Mouse (Mus musculus) embryonic facial prominence, embryonic 13.5 days (tissue): ENCODE measurements around the gene Ifitm10. TPM values are rescaled to one million over a fixed set of nuclear protein-coding genes. Genes with fewer than 3 reads are reported as not detected.
"Not testable (repeated sequence)": the region's sequence is repeated elsewhere in the genome, so short reads cannot be mapped to it uniquely, and the experiment has no call there.

Source experiments
- ATAC-seq: fragments of 200-750 bp; cut with Nextera tagmentation; 2 replicates; pipeline ENCODE4 v1.8.0; 2017; ENCODE audit warnings: low read depth; ENCODE audit not compliant: insufficient number of reproducible peaks, insufficient read depth, low FRiP score, low TSS enrichment
- H3K27ac ChIP-seq: fragments of 300-500 bp; sonication (generic); 2 replicates; pipeline ENCODE4 v1.5.1; 2015; ENCODE audit warnings: moderate library complexity, mild to moderate bottlenecking, inconsistent platforms
- H3K27me3 ChIP-seq: fragments of 300-500 bp; sonication (generic); 2 replicates; pipeline ENCODE4 v1.6.1; 2015; ENCODE audit warnings: mild to moderate bottlenecking, inconsistent platforms
- H3K36me3 ChIP-seq: fragments of 300-500 bp; sonication (generic); 2 replicates; pipeline ENCODE4 v1.6.1; 2015; ENCODE audit warnings: mild to moderate bottlenecking, inconsistent platforms
- H3K4me1 ChIP-seq: fragments of 300-500 bp; sonication (generic); 2 replicates; pipeline ENCODE4 v1.6.1; 2015; ENCODE audit warnings: inconsistent platforms
- H3K4me2 ChIP-seq: fragments of 300-500 bp; sonication (generic); 2 replicates; pipeline ENCODE4 v1.6.1; 2015; ENCODE audit warnings: moderate library complexity, mild to moderate bottlenecking, inconsistent platforms
- H3K4me3 ChIP-seq: fragments of 300-500 bp; sonication (generic); 2 replicates; pipeline ENCODE4 v1.5.1; 2015; ENCODE audit warnings: mild to moderate bottlenecking, inconsistent platforms
- H3K9ac ChIP-seq: fragments of 300-500 bp; sonication (generic); 2 replicates; pipeline ENCODE4 v1.6.1; 2015; ENCODE audit warnings: mild to moderate bottlenecking, inconsistent platforms
- H3K9me3 ChIP-seq: fragments of 300-500 bp; sonication (generic); 2 replicates; pipeline ENCODE4 v1.6.1; 2016; ENCODE audit warnings: inconsistent platforms
- WGBS: fragments of 180-500 bp; shearing (Covaris S2); methylation state at CpG from one replicate; pipeline ENCODE4 v1.1.7; 2015; ENCODE audit warnings: mixed read lengths; 5-methylcytosine and 5-hydroxymethylcytosine counted together
- polyA plus RNA-seq: library from polyadenylated mRNA; unstranded; fragments of >200 nt; fragmentation: Nextera tagmentation; extraction: Ambion mirVana; gene quantifications from 2 replicates; pipeline ENCODE4 v1.2.1, GENCODE M21; 2015

The Ifitm10 gene
- polyA plus RNA-seq = 2.5 and 3.3 TPM in 2 replicates

DNA sequence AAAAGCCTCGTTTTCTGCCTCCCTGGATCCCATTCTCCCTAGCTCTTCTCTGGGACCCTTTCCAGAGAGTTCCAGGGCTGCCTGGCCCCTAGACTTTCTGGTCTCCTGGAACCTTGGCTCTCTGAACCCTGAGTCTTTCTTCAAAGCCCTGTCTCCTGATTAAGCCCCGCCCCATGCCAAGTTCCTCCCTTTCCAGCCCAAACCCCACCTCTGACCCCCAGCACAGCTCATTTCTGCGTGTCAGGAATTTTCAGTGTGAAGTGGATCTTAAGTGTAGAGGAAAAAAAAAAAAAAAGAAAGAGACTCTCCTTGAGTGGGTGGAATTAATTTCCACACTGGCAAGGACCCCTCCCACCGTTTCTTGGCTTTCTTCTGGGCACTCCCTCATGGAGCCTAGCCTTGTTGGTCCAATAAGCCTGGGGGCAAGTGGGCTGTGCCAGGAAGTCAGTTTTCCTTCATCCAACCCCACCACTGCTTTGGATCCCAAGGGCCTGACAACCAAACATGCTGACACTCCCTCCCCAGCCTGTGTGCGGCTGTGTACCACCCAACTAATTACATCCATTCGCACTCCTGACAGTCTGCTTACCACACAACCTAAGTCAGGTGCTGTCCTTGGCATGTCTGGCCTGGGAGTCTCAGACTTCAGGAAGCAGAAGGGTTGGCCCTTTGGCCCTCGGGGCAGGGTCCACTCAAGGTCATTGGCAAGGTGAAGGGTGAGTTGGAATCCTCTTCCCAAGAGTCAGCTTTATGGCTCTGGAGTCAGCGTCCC is at the start of gene Ifitm10:
TSS of gene Ifitm10 (minus strand) at position 113 of the 772 bp plus-strand sequence.
- H3K9ac ChIP-seq = 0 out of 2 replicates have a peak within 1 kb of the TSS, but pooled peaks have one; percentile 27
- ATAC-seq = no peak
- no peaks in the 10 kb centered on the region for H3K9me3 ChIP-seq
- H3K27ac ChIP-seq = peak within 1 kb of the TSS; percentile 36; the same call in 1 of the 2 replicates
- H3K4me2 ChIP-seq = peak within 1 kb of the TSS; percentile 84
- H3K27me3 ChIP-seq = peaks cover 53% of the 10 kb centered on the region
- WGBS = 57% methylated on average over 8 of the region's 8 CpGs
- peaks cover 29% of the 10 kb centered on the region for H3K4me1 ChIP-seq
- H3K4me3 ChIP-seq = peak within 1 kb of the TSS; percentile 49
- peaks cover 36% of the 10 kb centered on the region for H3K36me3 ChIP-seq

DNA sequence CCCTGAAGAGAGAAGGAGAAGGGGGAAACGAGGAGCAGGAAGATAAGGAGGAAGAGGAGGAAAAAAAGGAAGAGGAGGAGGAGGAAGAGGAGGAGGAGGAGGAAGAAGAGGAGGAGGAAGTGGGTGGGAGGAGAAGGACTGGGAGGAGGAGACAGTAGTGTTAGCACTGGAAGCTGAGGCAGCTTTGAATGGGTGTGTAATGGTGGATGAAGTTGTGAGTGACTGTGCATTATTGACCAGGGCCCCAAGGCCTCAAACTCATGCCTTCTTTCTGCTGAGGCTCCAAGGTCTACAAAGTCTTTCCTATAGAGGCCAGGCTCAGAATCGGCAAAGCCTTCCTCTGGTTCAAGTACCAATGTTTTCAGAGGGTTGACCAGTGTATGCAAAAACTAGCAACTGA is 48.3 kb upstream of the Ifitm10 start:
- no peaks in the 10 kb centered on the region for H3K4me1 ChIP-seq
- H3K36me3 ChIP-seq = no peaks in the 10 kb centered on the region
- ATAC-seq = no peak
- no peak overlapping the region for H3K27ac ChIP-seq
- no peak overlapping the region for H3K9ac ChIP-seq
- no peaks in the 10 kb centered on the region for H3K27me3 ChIP-seq
- H3K4me2 ChIP-seq = no peak overlapping the region
- no peaks in the 10 kb centered on the region for H3K9me3 ChIP-seq
- 67% methylated on average over 2 of the region's 2 CpGs for WGBS
- H3K4me3 ChIP-seq = no peak overlapping the region

DNA sequence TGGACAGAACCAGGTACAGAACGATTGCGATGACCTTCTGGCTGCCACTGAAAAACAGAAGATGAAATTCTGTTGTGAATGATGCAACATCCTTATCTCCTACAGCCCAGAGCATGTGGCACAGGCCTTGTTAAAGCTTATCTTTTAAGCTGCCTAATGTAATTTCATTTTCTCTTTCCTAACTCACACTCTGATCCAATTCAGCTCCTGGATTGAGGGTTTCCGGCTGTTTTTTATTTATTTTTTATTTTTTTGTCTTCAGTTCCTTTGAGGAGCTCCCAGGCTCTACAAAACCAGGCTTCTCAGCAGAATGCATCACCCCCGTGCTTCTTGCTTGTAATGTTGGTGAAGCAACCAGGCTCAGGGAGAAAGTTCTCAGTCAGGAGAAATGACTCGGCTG is 46.3 kb upstream of the Ifitm10 start:
- no peak overlapping the region for H3K4me3 ChIP-seq
- no peaks in the 10 kb centered on the region for H3K27me3 ChIP-seq
- WGBS = 82% methylated on average over 5 of the region's 5 CpGs
- H3K36me3 ChIP-seq = no peaks in the 10 kb centered on the region
- no peaks in the 10 kb centered on the region for H3K4me1 ChIP-seq
- no peak overlapping the region for H3K27ac ChIP-seq
- H3K9me3 ChIP-seq = no peaks in the 10 kb centered on the region
- ATAC-seq = no peak
- H3K9ac ChIP-seq = no peak overlapping the region
- no peak overlapping the region for H3K4me2 ChIP-seq

DNA sequence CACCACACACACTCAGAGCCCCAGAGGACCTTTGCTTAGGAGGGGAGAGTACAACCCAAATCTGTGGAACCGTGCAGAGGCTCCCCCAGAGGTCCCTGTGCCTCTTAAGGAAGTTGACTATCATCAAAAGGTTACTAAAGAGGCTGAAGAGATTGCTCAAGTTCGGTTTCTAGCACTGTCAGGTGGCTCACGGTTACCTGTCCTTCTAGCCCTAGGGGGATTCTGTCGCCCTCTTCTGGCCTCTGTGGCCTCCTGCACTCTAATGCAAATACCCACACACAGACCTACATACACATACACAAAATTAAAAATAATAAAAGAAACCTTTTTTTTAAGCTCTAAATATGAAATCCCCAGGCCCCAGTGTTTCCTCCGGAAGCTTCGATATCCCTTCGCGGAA is 45.1 kb upstream of the Ifitm10 start:
- Histone ChIP-seq H3K9ac (no peak overlapping the region), H3K4me2 (no peak overlapping the region), H3K4me3 (no peak overlapping the region), H3K9me3 (no peaks in the 10 kb centered on the region), H3K27me3 (no peaks in the 10 kb centered on the region), H3K4me1 (no peaks in the 10 kb centered on the region), H3K27ac (no peak overlapping the region), H3K36me3 (no peaks in the 10 kb centered on the region)
- no peak for ATAC-seq
- 88% methylated on average over 8 of the region's 8 CpGs for WGBS

DNA sequence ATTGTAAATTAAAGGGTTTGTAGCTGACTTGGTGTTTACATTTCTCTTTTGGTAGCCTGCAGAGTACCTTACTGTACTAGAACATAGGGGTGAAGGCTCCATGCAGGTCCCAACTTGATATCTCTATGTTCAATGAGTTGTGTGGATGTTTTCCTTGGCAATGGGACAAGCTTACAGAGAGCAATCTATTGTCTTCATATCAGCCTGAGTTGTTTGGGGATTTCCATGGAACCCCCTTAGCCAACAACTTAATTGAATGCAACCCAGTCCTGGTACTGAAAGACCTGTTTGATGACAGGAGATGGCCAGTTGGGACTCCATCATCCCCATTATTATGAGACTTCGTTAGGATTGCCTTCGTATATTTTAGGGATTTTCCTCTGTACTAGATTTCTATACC is 44.5 kb upstream of the Ifitm10 start:
- Histone ChIP-seq H3K4me2 (no peak overlapping the region), H3K27me3 (no peaks in the 10 kb centered on the region), H3K36me3 (no peaks in the 10 kb centered on the region), H3K27ac (no peak overlapping the region), H3K4me1 (no peaks in the 10 kb centered on the region), H3K9ac (no peak overlapping the region), H3K9me3 (no peaks in the 10 kb centered on the region), H3K4me3 (no peak overlapping the region)
- WGBS = 89% methylated on average over 2 of the region's 2 CpGs
- no peak for ATAC-seq

DNA sequence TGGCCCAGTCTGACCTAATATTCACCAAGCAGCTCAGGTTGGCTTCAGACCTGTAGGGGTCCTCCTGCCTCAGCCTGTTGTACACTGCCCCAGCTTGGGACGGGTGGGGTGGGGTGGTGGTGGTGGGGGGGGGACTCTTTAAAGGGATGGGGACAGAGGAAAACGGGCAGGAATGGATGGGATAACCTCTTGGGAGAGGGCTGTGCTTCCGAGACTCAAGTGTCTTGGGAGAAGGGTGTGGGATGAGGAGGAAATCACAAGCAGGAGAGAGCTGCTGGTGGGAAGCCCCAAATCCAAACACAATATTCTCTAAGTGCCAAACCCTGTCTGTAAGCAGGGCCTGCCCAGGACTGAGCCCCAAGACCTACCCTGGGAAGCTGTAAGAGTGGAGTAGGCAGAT is 42.7 kb upstream of the Ifitm10 start:
- ATAC-seq = no peak
- no peak overlapping the region for H3K4me3 ChIP-seq
- H3K36me3 ChIP-seq = no peaks in the 10 kb centered on the region
- H3K4me2 ChIP-seq = no peak overlapping the region
- no peak overlapping the region for H3K9ac ChIP-seq
- no peaks in the 10 kb centered on the region for H3K9me3 ChIP-seq
- H3K4me1 ChIP-seq = no peaks in the 10 kb centered on the region
- H3K27me3 ChIP-seq = no peaks in the 10 kb centered on the region
- WGBS = 65% methylated on average over 3 of the region's 3 CpGs
- H3K27ac ChIP-seq = no peak overlapping the region

DNA sequence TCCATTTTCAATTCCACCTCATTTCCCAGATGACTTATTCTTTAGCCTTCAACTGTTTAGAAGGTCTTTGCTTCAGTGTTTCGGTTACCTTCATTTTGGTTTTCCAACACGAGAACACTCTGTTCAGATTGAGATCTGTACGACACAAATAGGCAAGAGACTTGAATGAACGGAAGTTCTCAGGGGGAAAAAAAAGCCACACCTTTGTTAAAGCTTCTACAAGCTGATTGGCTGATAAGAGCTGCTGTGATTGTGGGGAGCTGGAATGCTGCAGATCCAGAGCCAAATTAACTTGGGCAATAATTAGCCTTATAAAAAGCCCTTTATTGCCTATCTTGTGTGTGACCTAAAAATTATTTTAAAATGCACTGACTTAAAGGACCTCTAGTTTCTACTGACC is 41.8 kb upstream of the Ifitm10 start:
- WGBS = 58% methylated on average over 4 of the region's 4 CpGs
- Histone ChIP-seq H3K9ac (no peak overlapping the region), H3K27me3 (no peaks in the 10 kb centered on the region), H3K4me3 (no peak overlapping the region), H3K4me1 (no peaks in the 10 kb centered on the region), H3K36me3 (no peaks in the 10 kb centered on the region), H3K9me3 (no peaks in the 10 kb centered on the region), H3K4me2 (no peak overlapping the region), H3K27ac (no peak overlapping the region)
- no peak for ATAC-seq

DNA sequence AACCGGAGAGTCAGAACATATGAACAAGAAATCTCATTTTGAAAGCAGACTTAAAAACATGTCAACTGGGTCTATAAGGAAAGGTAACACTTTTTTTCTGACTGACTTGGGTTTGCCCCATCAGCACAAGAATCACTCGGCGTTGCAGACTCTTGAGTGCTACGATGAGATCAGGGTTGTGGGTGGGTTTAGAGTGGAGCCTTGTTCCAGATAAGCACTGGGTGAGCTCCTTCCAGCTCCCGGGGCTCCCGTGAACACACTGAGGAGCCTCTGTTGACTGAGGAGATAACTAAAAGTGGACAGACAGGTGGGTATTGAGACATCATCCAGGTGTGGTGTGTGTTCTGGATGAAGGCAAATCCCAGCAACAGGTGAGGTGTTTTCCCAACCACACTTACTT is 39.7 kb upstream of the Ifitm10 start:
- no peaks in the 10 kb centered on the region for H3K9me3 ChIP-seq
- no peaks in the 10 kb centered on the region for H3K4me1 ChIP-seq
- no peak for ATAC-seq
- no peak overlapping the region for H3K9ac ChIP-seq
- no peaks in the 10 kb centered on the region for H3K36me3 ChIP-seq
- H3K4me2 ChIP-seq = no peak overlapping the region
- H3K27me3 ChIP-seq = no peaks in the 10 kb centered on the region
- H3K4me3 ChIP-seq = no peak overlapping the region
- H3K27ac ChIP-seq = no peak overlapping the region
- WGBS = 89% methylated on average over 6 of the region's 6 CpGs

DNA sequence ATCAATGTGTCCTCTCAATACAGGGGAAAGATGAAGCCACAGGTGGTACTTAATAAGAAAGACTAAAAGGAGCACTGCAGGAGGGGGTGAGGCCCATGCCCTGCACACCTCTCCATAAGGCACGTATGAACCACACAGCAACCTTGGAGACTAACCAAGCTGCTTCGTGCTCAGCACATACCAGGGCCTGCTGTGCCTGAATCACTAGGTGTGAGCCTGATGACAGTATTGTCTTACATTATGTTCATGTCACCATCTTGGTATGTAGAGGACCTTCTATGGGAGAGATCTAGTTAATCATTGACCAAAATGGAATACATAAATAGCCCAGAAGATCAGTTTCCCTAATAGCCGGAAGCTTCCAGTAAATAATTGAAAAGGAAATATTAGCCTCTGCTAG is 36.0 kb upstream of the Ifitm10 start:
- H3K9me3 ChIP-seq = no peaks in the 10 kb centered on the region
- H3K36me3 ChIP-seq = no peaks in the 10 kb centered on the region
- no peak overlapping the region for H3K4me2 ChIP-seq
- no peak overlapping the region for H3K9ac ChIP-seq
- no peaks in the 10 kb centered on the region for H3K27me3 ChIP-seq
- H3K27ac ChIP-seq = no peak overlapping the region
- H3K4me3 ChIP-seq = no peak overlapping the region
- no peaks in the 10 kb centered on the region for H3K4me1 ChIP-seq
- ATAC-seq = no peak
- WGBS = 81% methylated on average over 3 of the region's 3 CpGs

DNA sequence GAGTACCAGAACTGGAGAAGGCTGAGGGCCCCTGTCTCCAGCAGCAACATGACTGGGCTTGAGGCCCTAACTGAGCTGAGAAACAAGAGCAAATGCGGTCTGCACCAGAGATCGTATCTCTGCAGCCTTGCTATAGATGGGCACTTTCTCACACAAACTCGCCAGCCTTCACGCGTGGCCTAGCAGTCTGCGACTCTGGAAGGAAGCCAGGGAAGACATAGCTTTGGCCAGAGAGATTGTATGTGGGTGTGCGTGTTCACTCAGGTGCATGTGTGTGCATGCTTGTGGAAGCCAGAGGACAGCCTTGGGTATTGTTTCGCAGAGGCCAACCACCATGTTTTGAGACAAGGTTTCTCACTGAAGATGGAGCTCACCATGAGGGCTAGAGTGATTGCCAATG is 35.1 kb upstream of the Ifitm10 start:
- Histone ChIP-seq H3K27ac (no peak overlapping the region), H3K27me3 (no peaks in the 10 kb centered on the region), H3K4me1 (no peaks in the 10 kb centered on the region), H3K36me3 (no peaks in the 10 kb centered on the region), H3K9ac (no peak overlapping the region), H3K4me2 (no peak overlapping the region), H3K9me3 (no peaks in the 10 kb centered on the region), H3K4me3 (no peak overlapping the region)
- 91% methylated on average over 8 of the region's 8 CpGs for WGBS
- no peak for ATAC-seq

DNA sequence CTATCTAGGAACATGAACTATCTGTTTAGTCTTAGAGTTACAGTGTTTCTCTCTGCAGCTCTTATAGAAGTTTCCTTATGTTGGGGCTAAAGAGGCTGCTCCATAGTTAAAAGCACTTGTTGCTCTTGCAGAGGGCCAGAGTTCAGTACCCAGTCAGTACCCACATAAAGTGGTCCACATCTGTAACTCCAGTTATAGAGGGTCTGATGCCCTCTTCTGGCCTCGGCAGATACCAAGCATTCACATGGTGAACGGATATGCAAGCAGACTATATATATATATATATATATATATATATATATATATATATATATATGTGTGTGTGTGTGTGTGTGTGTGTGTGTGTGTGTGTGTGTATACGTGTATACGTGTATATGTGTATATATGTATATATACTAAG is 34.4 kb upstream of the Ifitm10 start:
- H3K9ac ChIP-seq = no peak overlapping the region
- no peak overlapping the region for H3K27ac ChIP-seq
- H3K4me3 ChIP-seq = no peak overlapping the region
- no peaks in the 10 kb centered on the region for H3K9me3 ChIP-seq
- no peaks in the 10 kb centered on the region for H3K36me3 ChIP-seq
- ATAC-seq = no peak
- H3K27me3 ChIP-seq = no peaks in the 10 kb centered on the region
- no peak overlapping the region for H3K4me2 ChIP-seq
- H3K4me1 ChIP-seq = no peaks in the 10 kb centered on the region
- WGBS = 57% methylated on average over 4 of the region's 4 CpGs

DNA sequence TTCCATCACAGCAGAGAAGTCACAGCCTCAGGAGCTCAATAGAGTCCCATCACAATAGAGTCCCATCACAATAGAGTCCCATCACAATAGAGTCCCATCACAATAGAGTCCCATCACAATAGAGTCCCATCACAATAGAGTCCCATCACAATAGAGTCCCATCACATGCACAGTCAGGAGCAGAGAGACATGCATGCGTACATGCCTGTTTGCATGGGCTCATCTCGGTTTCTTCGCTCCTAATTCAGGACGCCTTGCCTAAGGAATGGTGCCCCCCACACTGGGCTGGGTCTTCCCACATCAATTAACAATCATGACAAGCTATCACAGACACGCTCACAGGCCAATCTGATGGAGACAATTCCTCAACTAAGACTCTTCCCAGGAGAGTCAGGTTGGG is 31.6 kb upstream of the Ifitm10 start:
- not testable (repeated sequence) for H3K4me3 ChIP-seq, ATAC-seq, H3K9ac ChIP-seq, H3K27ac ChIP-seq, H3K9me3 ChIP-seq, H3K36me3 ChIP-seq, H3K4me1 ChIP-seq, H3K27me3 ChIP-seq, H3K4me2 ChIP-seq
- 89% methylated on average over 5 of the region's 5 CpGs for WGBS
